Mouse (Mus musculus) frontal cortex, postnatal 25 days (tissue): ENCODE data around the gene Gkn1.
A peak's percentile ranks its signal among the peaks of the same experiment; 100 is the strongest.

Experiments
- DNase-seq, 2 experiments: peaks; one replicate each; pipeline ENCODE4 v3.0.0; 2022; ENCODE audit warnings: low spot score in 2 of 2

The Gkn1 gene

DNA sequence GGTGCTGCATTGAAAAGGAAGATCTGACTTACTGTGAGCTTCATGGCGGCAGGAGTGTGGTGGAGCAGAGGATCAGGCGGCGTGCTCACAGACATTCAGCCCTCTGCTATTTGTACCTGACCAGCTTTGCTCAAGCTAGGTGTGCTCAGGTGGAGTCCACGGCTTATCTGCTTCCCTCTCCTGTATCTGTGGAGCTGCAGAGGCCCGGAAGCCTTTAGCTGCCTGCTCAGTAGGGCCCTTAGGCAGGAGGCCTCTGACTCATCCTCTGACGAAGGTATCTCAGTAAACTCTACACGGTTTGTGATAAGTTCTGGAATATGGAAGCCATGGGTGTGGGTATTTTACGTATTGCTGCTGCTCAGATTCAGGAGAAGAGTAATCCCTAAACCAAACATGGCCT, at the start of gene Gkn1:
Gene Gkn1, minus strand, starts transcription at position 114 of the 400 bp plus-strand sequence.
- DNase-seq = no peak

DNA sequence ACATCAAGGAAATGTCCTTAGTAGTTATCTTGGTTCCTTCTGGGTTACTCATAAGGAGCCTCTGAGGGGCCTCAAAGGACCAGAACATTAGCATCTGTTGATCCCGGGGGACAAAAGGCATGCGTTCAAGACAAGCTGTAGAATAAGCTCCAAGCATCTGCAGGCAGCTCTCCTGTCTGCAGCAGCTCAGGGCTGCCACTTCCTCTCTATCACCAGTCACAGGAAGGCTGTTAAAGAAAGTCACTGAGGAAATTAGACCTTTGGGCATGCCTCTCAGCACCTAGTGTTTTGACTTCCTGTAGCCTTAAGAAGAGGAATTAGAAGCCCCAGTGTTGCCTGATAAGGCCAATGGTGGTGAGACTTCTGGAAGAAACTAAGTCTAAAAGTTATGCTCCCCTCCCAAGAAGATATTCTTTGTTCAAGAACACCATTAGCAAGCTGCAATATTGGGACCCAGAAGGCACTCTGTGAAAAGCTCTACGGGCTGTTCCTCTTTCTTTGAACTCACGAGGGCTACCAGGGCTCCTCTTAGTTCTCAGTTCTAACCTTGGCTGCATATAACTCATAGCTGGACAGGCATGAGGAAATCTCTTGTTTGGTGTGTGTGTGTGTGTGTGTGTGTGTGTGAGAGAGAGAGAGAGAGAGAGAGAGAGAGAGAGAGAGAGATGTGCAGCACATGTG, 49.3 kb upstream of the Gkn1 start:
- DNase-seq = no peak

DNA sequence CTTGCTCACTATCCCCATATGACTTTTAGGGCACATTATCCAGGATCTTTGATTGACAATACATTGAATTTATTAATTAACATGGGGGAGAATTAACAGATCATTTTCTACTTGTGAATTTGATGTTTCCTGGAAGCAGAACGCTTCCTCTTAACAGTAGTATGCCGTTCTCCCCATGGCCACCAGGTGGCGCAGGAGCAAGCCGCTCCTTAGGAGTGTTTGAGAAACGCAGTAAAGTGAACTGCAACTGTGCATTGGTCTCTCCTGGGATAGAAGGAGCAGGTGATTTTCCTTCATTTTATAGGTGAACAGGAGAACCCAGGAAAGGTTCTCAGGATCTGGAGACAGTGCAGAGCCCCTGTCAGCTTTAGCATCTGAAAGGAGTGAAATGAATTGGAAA, 48.4 kb upstream of the Gkn1 start:
- DNase-seq = peak; percentile 63 to 68

DNA sequence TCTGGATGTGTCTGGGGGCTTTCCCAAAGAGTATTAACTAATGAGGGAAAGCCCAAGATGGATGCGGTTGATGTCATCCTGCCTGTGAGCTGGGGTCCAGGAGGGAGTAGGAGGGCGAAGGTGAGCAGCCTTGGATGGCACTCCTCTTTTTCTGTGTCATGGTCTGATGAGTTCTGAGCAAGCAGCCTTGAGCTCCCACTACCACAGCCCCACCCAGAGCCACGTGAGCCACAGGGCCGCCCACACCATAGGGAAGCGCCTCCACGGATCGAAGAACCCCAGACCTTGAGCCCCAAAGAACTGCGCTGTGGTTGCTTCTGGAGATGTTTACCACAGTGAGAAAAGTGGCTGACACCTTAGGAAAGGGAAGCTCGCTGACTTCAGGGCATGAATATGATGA, 44.0 kb upstream of the Gkn1 start:
- DNase-seq = no peak

DNA sequence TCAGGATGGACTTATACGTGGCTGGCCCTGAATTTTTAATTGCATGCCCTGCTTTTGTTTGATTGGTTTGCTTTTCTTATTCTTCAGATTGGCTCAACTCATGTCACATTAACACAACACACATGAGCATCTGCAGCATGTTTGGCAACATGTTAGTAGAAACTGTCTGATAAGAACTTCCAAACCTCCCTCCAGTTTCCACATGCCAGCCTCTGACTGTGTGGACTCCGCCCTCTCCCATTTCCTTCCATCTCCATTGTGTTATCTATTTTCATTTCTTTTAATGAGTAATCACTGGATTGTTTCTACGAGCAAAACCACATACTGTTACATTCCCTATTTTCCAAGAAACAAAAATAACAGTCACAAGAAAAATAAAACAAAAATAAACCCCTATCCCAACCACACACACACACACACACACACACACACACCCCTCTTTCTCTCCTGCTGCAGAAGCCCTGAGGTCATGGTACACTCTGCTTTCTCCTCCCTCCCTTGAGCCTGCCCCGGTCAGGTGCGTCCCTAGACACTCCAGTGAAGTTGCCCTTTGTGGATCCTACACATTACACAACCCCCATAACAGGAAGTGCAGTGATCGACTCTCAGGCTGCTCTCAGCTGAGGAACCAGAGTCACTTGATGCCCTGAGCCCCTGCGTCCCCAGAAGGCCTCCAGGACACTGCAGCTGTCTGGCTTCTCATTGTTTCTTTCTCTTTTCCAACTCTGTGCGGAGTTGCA, 42.9 kb upstream of the Gkn1 start:
- no peak for DNase-seq

DNA sequence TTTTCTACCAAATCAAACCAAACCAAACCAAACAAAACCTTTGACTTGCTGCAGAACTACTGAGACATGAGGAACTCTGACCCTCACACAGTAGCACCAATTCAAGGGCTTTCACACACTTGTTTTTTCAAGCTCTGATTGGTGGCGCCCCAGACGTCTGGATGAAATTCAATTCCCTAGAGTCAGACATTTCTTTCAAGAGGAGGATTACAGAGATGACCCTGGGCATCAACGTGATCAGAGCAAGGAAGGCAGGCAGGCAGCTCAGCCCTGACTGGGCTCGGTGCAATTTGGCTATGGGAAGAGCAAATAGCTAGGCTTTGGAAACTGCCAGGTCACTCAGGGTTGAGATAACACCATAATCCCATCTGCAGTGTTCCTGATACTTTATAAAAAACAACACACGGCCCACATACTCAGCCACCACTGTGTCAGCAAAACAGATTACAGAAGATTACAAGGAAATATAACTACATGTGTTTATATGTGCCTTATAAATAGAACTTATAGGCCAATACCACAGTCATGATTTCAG, 38.8 kb upstream of the Gkn1 start:
- DNase-seq = no peak

DNA sequence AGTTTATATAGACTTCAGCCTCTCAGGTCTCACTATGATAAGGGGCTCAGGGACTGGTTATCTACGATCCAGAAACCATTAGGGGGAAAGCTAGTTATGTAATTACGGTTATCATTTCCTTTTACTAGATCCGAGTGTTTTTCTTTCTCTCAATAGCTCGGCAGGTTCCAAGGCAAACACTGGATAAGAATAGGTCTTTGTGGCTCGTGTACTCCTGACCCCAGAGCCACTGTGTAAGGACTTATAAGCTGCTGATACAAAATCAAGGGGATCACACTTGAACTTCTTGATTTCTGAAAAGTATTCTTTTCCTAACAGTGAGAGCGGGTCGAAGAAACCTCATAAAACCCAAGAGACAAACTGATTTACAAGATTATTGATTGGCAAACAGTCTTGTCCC, 38.1 kb upstream of the Gkn1 start, which contains the start of gene Gkn3:
Gene Gkn3, minus strand, starts transcription at position 59 of the 400 bp plus-strand sequence.
- no peak for DNase-seq

DNA sequence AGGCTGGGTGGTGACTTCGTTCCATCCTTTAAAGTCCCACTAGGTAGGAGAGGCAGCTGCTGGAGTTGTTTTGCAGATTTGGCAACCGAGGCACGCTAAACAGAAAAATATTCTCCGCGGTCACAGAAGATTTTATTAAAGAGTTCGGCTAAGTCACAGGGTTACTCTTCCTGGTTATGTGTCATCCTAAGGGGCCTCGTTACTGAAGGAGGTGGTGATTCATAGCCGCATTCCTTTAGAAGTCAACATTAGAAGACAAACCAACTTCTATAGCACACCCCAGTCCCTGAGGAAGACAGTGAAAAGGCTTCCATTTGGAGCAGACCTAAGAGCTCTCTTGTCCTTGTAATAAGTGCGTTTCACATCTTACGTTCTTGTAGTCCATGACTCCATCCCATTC, 35.9 kb upstream of the Gkn1 start:
- DNase-seq = no peak

DNA sequence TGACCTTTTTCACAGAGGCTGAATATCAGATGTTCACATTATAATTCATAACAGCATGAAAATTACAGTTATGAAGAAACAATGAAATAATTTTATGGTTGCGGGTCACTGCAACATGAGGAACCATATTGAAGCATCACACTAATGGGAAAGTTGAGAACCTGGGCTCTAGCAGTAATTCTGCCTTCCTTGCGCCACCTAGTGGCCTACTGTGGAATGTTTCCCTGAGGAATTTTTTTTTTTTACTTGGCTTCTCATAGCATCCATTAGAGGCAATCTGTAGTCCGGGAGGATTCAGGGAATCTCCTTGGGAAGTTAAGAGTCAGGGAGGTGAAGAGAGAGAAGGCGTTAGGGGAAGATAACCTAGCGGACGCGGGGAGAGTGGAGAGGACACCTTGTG, 35.5 kb upstream of the Gkn1 start:
- DNase-seq = peak; percentile 49 to 71

DNA sequence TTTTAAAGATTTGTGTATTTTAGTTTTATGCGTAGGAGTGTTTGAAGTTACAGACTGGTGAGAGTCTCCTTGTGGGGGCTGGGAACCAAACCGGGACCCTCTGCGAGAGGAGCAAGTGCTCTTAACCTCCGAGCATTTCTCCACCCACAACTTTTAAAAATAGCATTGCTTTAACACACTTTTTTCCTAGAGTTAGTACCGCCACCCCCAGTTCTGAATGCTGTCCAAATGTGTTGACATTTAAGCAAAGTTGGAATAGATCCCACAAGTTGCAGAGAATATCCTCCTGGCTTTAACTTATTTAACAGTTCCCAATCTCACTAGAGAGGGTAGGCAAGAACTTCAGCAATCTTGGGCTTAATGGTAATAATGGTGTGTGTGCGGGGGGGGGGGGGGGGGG, 34.0 kb upstream of the Gkn1 start:
- no peak for DNase-seq

DNA sequence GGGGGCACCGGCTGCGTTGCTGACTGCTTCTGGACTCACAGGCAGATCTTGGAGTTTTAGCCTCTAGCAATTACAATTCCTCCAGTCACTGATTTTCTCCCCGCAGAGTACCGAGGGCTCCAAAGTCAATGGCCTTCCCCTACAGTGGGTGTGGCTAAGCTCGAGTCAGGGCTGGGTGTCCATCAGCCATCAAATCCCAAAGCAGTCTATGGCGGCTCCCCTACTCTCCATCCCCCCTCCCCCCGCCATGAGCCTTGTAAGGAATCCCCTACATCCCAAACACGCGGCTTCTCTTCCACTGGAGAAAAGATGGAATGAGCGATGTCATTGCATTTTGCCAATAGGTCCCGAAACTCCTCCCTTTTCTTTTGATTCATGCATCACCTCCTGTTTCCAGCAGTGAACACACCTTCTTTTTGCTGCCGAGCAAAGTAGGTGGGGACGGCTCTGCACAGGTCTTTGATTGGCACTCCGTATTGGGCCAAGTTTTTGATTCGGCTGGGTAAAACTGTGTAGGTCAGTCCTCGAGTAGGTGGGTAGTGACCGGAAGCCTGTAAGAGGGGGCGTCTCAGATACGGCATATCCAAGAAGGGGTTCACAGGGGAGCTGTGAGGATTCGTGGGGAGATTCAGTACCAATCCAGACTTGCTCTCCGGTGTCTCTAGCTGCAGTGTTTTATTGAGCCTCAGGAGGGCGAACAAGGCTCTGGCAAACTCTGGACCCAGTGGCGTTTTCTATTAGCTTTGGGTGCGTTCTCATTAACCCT, 33.4 kb upstream of the Gkn1 start:
- no peak for DNase-seq

DNA sequence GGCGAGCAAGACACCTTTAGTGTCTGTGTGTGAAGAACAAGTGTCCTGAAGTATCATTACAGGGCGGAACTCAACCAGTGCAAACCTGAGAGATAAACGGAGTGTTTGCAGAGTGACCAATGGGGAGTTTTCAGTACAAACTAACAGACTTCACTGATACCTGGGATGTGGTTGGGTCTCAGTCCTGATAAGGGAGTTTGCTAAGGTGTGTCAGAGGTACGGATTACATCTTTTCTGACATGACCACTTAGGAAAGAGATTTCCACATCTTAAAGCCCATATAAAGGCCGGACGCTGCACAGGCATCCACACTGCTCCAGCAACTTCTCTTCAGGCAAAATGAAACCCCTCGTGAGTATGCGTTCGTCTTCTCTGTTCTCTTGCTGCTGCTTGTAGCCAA, 22.3 kb upstream of the Gkn1 start, which contains the start of gene Gkn2:
Gene Gkn2, plus strand, starts transcription at position 301 of the 400 bp plus-strand sequence.
- no peak for DNase-seq

DNA sequence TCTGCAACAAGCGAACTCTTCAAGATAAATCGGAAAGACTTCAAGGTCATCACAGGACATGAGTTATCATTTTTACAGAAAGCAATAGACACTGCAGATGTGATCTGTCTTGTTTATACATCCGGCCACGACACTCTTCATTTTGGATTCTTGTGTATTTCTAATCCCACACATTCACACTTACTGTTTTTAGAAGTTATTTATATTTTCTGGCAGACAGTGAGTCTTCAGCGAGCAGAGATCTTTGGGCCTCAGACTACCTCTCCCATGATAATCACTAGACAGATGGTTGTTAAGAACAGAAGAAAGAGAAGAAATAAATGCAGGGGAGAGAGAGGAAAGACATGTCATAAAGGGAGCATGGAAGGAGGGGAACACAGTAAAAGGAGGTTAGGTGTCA, 18.5 kb upstream of the Gkn1 start:
- no peak for DNase-seq

DNA sequence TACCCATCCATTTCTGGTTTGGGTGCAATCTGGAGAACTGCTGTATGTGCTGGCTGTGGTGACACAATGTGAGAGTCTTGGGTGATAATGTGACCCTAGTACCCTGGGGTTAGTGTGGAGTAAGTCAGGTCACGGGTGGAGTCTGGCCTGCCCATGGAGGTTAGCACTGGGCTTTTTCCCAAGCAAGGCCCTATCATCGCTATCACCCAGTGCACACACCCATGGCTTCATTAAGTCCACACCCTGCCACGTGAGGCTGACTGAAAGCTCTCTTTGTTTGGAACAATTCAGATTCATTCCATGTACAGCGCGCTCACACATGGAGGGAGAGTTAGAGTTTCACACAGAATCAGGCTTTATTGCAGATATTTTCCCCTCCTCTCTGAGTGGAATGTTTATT, 3.7 kb upstream of the Gkn1 start:
- no peak for DNase-seq

DNA sequence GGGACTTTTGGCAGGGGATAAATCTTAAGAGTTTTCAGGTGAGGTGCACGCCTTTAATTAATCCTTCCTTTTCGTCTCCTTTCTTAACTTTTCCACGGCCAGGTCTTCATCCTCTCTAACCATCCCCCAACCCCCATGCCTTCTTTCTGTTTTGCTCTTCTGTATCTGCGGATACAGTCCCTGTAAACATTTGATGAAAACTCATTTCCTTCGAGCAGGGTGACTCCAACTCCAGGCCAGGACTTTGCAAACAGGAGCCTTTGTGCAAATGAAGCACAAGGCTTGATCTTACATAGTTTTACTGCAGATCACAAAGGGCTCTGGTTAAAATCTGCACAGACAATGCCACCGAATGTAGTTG, 14.8 kb downstream of the Gkn1 start:
- no peak for DNase-seq

DNA sequence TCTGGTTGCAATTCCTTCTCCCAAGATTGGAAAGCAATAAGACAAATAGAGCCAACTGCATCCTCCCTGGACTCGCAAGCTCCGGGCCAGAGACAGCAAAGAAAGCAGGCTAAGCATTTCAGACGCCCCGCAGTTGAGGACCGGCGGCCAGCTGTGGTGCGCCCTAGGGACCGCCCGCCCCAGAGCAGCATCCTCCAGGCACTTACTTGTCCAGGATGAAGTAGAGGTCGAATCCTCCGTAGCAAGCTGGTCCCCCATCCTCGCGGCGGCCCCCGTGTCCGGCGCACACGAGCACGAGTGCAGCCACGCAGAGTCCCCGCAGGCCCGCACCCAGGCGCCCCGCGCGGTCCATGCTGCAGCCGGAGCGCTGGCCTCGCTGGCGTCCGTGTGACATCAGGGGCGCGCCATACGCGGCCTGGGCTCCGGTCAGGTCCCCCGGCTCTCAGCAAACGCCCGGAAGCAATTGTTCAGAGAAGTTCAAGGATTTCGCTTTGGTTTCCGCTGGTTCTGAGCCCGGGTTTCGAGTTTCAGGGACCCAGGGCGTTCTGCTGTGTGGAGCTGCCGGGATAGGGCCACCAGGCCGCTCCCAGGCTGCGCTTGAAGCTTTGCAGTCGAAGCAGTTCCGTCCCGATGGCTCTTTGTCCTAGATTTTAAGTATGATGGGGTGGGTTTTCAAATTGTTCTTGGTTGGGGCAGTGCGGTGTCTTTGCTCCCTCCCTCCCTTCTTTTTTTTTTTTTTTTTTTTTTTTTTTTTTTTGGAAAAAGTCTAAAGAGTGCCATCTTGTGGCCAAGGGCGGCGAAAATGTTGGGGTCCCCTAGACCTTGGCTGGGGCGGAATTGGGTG, 15.4 kb downstream of the Gkn1 start, which contains the start of gene Antxr1:
Gene Antxr1, minus strand, starts transcription at position 731 of the 844 bp plus-strand sequence.
- DNase-seq = peak; percentile 42 to 43

DNA sequence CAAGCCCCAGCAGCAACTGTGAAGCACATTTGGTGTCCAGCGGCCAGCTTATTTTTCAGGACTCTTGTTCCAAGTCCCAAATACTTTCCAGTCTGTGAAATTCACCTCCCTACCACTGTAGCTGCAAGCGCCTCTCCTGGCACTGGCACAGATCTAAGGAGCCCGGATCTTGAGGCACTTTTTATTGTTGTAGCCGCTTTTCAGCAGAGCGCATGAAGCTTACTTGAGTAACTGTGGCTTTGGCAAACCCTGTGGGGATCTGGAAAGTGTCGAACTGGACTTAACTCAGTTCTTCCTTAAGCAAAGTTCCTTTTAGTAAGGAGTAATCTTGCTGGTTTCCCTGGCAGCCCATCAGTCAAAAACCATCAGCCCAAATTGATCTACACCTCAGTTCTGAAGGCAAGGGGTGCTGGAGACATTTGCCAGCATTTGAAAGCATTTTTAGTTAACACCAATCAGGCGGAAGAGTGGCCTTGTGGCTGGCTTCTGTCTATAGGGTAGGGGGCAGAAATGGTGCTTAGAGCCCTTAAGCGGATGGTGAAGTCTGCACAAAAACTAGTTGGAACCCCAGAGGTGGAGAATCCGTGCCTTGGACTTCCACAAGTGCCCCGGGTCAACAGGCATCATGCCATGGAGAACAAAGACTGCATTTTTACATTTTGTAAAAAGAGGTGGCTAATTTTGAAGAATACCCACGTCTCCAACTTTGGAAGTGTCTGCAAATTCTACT, 16.2 kb downstream of the Gkn1 start:
- DNase-seq = peak in 1 of 2 experiments; percentile 14

DNA sequence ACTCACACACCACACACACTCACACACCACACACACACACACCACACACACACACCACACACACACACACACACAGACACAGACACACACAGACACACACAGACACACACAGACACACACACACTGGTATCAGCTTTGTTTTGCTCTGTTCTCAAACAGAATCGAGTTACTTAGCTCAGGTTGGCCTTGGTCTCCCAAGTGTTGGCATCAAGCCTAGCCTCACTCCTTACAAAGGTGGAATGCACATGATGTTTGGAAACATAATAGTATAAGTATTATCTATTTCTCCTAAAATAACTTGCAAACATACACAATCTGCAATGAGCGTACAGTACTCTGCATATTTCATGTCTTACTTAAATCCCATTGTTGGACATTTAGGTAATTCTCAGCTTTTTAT, 18.4 kb downstream of the Gkn1 start:
- no peak for DNase-seq

DNA sequence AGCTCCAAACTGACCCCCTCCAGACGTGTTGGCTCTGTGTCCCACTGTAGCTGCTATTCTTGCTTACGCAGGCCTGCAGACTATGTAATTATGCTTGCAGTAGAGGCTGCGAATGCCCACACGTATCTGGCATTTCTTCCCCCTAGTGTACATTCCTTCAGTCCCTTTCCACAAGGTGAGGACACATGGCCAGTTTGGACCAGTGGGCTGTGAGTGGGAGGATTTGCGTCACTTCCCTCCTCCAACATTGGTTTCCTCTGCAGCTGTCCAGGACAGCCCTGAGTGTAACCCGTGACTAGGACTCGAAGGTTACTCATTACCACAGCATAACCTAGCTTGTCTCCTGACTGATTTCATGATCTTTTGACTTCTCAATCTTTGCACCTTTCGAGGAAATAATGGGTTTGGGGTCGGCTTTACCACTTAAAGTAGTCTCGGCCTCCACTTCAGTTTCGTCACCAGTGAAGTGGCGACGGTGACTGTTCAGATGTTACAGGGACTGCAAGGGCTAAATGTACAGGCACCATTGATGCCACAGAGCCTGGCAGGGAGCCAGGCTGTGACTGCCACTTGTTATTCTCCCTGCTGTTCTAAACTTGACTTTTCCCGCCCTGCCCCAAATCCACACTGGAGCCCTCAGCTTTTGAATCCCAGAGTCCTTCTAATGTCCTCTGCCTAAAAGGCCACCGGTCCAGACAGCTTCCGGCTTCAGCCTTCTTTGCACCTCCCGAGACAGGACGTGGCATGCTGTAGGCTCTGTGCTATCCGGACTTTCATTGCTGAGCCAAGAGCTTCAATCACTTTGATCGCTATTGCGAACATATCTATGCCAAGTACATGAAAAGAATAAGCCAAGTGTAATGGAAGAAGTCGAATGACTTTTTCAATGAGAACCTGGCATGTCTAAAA, 22.2 kb downstream of the Gkn1 start:
- no peak for DNase-seq

DNA sequence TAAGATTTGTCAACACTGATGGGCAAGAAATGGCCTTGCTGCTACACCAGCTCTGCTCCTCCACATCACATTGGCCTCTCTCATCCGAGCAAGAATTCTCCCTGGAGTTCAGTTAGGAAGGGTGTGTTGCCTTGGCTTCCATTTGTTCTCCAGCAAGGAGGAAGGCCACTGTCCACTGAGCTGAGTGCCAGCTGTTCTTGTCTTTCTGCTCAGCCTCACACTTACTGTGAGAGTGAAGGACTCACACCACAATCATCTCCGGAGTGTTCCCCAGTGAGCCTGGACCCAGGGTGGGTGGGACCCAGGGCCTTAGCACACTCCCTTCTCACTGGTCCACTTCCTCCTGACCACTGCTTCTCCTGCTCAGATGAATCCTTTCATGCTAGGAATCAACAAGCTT, 23.8 kb downstream of the Gkn1 start:
- DNase-seq = no peak
